Mouse (Mus musculus) kidney, postnatal 14 days (tissue): ENCODE data around the gene Nme3.

Experiments
- DNase-seq: peaks from one replicate; pipeline ENCODE4 v3.0.0; 2022; ENCODE audit warnings: mixed read lengths

Nme3 gene

GRCm38 (mm10) chr17:24896241-24896992 lies at the start of gene Nme3:
Gene Nme3 (plus strand): TSS chr17:24896500.
- peak; percentile 90 for DNase-seq

DNA sequence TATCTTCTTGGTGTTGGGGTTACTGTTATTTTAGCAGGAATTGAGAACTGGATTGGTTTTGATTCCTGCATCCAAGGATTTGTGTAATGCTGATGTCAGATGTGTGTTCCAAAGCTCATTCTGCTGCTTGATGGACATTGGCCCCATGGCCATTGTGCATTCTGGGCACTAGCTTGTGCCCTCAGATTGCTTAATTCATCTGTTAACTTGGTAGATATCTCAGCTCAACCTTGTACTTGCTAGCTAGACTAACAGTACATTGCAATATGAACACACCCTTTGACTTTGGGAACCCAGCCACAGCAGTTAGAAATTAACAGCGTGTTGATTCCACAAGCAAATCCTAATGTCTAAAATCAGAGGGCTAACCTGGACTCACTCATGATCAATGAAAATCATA lies 48.9 kb upstream of the Nme3 start:
- DNase-seq = peak; percentile 66

- DNase-seq = peak; percentile 54
Measured at GRCm38 (mm10) chr17:24848600-24849031, 47.7 kb upstream of the Nme3 start.

DNA sequence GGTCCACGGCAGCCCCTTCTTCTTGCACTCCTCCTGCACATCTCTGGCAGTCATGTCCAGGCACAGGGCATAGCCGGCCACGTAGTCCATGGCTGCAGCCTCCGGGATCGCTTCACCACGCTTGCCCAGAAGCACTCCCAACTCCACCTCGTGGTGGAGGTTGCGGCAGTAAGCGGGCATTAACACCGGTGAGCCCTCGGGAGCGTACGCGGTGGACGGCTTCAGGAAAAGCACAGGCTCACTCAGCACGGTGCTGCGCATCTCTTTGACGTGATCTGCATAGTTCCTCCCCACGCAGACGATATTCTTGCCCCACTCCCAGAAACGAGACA lies 46.6 kb upstream of the Nme3 start:
- no peak for DNase-seq

DNA sequence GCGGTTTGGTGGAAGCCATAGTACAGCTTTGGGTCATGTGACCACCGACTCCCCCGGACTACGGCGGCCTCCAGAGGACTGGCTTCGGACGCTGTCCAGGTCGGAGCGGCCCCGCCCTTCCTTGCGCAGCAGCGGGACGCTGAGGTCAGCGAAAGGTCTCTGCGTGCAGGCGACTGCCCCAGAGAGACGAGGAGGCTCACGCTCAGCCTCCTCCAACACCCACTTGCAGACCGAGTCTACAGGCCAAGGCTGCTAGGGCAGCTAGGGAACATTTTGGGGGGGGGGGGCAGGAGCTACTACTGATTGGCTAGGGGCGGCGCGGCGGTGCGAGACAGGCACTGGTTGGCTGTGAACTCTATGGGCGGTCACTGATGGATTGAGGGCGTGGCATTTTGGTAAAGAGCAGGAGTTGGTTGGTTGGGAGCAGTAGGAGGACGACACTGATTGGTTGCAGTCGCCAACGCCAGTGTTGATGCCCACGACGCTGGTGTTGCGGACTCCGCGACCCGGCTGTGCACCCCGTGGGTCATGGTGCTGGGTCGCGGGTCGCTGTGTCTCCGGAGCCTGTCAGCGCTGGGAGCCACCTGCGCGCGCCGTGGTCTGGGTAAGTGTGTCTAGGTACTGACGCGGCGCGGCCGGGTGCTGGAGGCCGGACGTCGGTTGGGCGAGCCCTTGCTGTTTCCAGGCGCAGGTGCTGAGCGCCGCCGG lies 46.1 kb upstream of the Nme3 start, which contains the start of gene Fahd1:
TSS of gene Fahd1 (minus strand) at position 300 of the 708 bp plus-strand sequence.
- peak; percentile 98 for DNase-seq

- no peak for DNase-seq
Measured at GRCm38 (mm10) chr17:24850773-24851127, 45.5 kb upstream of the Nme3 start.

GRCm38 (mm10) chr17:24851381-24852125 lies 44.7 kb upstream of the Nme3 start:
- no peak for DNase-seq

DNA sequence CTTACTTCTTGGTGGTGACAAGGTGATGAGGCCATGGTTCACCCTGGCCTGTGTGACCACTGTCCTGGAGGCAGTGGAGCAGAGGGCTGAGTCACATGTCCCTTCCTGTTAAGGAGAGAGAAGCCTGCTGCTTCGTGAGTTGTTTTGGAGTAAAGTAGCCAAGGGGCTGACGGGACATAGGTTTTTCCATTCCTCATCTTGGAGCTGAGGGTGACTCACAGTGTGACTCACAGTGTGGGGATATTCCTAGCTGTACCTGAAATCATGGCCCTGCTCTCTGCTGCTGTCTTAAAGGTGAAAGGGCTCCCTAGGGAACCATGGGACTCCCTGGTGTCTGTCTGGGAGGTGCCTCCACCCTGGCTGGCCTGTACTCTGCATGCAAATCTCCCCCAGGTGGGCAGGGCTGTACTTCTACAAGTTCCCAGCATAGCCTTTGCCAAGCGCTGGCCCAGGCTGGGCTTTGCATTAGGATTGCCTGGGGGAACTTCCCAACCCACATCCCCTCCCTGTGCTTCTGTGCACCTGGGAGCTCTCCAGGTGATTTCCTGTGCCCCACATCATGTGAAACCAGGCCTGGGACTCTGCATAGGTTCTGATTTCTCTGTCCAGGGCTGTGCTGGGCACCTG lies 40.3 kb upstream of the Nme3 start:
- DNase-seq = no peak

GRCm38 (mm10) chr17:24856589-24856988 lies 39.7 kb upstream of the Nme3 start:
- DNase-seq = no peak

DNA sequence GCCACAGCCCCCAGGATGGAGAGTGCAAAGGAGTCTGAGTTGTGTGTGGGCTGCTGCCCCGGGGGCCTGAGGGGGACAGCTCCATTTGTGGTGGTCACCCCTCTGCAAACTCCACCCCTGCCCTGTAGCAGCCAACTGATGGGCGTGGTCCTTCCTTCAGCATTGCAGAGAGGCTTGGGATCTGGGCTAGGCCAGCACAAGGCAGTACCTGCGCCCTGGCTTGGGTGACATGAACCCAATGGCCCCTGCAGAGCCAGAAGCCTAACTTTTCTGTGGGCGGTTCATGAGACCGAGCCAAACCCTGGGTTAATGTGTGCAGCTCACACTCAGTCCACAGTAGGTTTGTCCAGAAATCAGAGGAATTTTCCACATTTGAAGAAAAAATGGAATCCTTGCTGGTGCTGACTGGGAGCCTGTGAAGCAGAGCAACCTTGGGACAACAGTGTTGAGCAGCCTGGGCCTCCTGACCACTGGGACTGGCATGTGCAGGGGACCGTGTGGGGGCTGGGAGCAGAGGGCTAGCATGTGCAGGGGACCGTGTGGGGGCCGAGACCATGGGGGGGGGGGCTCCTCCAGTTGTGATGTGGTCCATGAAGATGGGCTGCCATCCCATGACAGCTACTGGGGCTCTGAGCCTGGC lies 38.3 kb upstream of the Nme3 start:
- peak; percentile 81 for DNase-seq

GRCm38 (mm10) chr17:24858967-24859366 lies 37.3 kb upstream of the Nme3 start:
- DNase-seq = no peak

GRCm38 (mm10) chr17:24860076-24860475 lies 36.2 kb upstream of the Nme3 start:
- DNase-seq = no peak

- DNase-seq = no peak
Measured at GRCm38 (mm10) chr17:24861785-24862184, 34.5 kb upstream of the Nme3 start.

DNA sequence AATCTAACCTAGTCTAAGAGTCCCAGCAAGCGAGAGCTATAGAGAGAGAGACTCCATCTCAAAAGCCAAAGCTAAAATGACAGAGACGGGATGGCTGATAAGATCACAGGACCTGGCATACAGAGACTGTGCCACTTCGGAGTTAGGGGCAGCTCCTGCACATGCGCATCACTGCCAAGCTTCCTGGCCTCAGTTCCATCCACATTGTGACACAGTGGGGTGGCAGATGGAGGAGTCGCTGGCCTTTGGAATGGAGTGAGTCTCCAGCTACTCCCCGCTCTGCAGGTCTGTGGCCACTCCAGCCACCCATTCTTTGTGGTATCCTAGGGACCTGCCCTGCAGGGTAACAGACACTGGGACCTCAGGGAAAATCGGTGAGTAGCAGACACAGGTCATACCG lies 30.5 kb upstream of the Nme3 start, which contains the start of gene Igfals:
TSS of gene Igfals (plus strand) at position 222 of the 400 bp plus-strand sequence.
- DNase-seq = no peak

- no peak for DNase-seq
Measured at GRCm38 (mm10) chr17:24867914-24868313, 28.4 kb upstream of the Nme3 start.

GRCm38 (mm10) chr17:24873695-24874404 lies 22.4 kb upstream of the Nme3 start:
- no peak for DNase-seq

DNA sequence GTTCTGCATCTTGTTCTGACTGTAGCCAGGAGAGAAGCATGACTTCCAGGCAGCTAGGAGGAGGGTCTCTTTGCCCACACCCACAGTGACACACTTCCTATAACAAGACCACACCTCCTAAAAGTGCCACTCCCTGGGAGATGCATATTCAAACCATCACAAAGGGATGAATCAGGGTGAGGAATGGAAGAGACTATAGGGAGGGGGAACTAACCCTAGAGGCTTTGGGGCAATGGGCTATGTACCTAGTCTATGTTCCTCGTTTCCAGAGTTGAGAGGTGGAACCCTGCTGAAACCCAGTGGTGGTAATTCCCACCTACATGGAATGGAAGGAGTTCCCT lies 21.9 kb upstream of the Nme3 start:
- no peak for DNase-seq

DNA sequence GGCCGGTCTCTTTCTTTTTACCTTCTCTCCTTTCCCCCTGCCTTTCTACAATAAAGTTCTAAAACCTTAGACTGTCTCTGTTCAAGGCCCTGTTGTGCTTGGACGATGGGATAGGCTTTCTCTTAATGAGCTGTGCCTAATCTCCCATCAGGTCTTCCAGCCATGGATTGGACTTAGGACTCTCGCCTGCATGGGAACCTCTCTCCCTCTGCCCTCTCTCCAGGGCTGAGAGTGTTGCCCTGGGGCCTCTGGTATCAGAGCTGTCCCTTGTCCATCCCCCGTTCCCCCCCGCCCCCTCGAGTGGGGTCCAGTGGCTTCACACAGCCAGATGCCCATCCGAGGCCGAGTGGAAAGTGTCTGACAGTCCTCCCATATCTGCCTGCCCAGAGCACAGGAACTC lies 21.3 kb upstream of the Nme3 start:
- DNase-seq = no peak

- peak; percentile 75 for DNase-seq
Measured at GRCm38 (mm10) chr17:24877336-24878116, 18.8 kb upstream of the Nme3 start.

DNA sequence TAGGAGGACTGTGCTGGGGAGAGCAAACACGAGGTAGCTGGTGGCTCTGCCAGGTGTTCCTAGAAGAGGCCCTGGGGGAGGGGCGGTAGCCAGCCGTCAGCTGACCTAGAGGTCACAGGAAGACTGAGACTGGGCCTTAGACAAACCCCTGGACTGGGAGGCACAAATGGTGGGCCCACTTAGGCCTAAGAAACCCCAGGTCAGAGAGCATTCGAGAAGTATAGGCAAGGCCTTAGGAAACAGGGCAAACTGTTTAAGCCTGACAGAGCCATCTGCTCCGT lies 18.2 kb upstream of the Nme3 start:
- DNase-seq = peak; percentile 89

DNA sequence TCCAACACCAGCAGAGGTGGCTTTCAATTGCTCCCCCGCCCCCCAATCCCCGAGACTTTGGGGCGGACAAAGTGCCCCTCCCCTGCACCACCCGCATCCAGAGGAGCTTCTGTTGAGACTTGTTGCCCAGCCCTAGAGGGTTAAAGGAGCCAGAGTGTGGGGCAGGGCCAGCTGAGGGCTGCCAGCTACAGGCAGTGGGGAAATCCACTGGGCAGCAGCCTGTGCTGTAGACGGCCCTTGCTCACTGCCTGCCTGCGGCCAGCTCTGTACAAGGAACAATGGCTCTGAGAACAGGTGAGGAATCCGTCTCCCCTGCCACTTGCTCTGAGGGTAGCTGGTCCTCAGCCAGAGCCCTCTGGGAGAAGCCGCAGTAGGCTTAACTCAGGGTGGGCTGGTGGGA lies 17.8 kb upstream of the Nme3 start:
- no peak for DNase-seq
